Mouse (Mus musculus): ENCODE results near the gene Ncs1.

DNA sequence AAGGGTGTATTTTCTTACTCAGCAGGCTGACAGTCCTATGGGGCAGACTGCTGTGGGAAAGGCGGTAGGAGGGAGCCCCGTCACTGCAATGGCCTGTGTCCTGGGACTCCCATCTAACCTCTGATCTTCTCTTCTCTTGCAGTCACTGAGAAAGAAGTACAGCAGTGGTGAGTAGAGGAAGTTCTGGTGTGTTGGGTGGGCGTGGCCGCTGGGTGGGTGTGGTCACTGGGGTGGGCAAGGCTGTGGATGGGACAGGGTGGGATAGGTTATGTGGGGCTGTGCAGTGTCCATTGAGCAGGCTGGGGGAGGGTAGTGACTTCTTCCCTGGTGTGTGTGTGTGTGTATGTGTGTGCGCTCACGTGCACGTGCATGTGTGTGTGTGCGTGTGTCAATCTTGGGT is 24.8 kb downstream of the Ncs1 start:
- no peak for TF ChIP-seq POLR2A (IDR thresholded peaks at IDR 0.05; ENCODE audit: insufficient read depth, low read depth, low read length)
- no peak for TF ChIP-seq CTCF (IDR thresholded peaks at IDR 0.05; ENCODE audit: insufficient read depth, low read depth, low read length)
